Mouse (Mus musculus): Measurements from ENCODE around the gene Olfr310.

GRCm38 (mm10) chr7:86246208-86246607 lies 30.8 kb downstream of the Olfr310 start, which contains the start of gene Vmn2r76:
- TF ChIP-seq CTCF (IDR thresholded peaks at IDR 0.05): no peak
- no peak for TF ChIP-seq EP300 (IDR thresholded peaks at IDR 0.05)
